Mouse (Mus musculus): ENCODE results near the gene Gp5.

- TF ChIP-seq E2F4 (IDR thresholded peaks at IDR 0.05; ENCODE audit: borderline replicate concordance, low read depth, low read length), result no peak
- no peak for TF ChIP-seq CTCF (IDR thresholded peaks at IDR 0.05 in 2 of 3, conservative IDR thresholded peaks at IDR 0.05 in 1 of 3; ENCODE audit: control insufficient read depth in 1 of 3, insufficient read depth in 1 of 3, low read depth in 2 of 3, low read length in 3 of 3, poor library complexity in 1 of 3, severe bottlenecking in 1 of 3)
- no peak for TF ChIP-seq MAX (IDR thresholded peaks at IDR 0.05; ENCODE audit: low read length)
- TF ChIP-seq POLR2A (IDR thresholded peaks at IDR 0.05; ENCODE audit: control insufficient read depth in 1 of 2, insufficient read depth in 1 of 2, low read depth in 1 of 2, low read length in 2 of 2, poor library complexity in 1 of 2), result no peak
- TF ChIP-seq GATA1 (IDR thresholded peaks at IDR 0.05; ENCODE audit: low read depth, low read length), result no peak
- no peak for TF ChIP-seq SIN3A (IDR thresholded peaks at IDR 0.05; ENCODE audit: low read length)
- TF ChIP-seq MXI1 (IDR thresholded peaks at IDR 0.05; ENCODE audit: low read depth, low read length), result no peak
- TF ChIP-seq MAZ (IDR thresholded peaks at IDR 0.05; ENCODE audit: low read depth, low read length), result no peak
- no peak for TF ChIP-seq TCF12 (IDR thresholded peaks at IDR 0.05; ENCODE audit: low read depth, low read length)
- no peak for TF ChIP-seq MYC (IDR thresholded peaks at IDR 0.05; ENCODE audit: low read depth, low read length)
- no peak for TF ChIP-seq CHD2 (IDR thresholded peaks at IDR 0.05; ENCODE audit: low read length)
Measured at GRCm38 (mm10) chr16:30259444-30259843, 51.1 kb downstream of the Gp5 start.
